Mouse (Mus musculus): ENCODE measurements around the gene Lrrc8c.

Lrrc8c gene

GRCm38 (mm10) chr5:105557346-105557745 lies 38.2 kb downstream of the Lrrc8c start:
- DNase-seq (ENCODE audit: low read depth), result no peak

GRCm38 (mm10) chr5:105557777-105558240 lies 38.6 kb downstream of the Lrrc8c start:
- DNase-seq (ENCODE audit: low read depth), result no peak

GRCm38 (mm10) chr5:105558517-105558916 lies 39.3 kb downstream of the Lrrc8c start:
- DNase-seq (ENCODE audit: low read depth), result no peak

GRCm38 (mm10) chr5:105561926-105562325 lies 42.7 kb downstream of the Lrrc8c start:
- DNase-seq (ENCODE audit: low read depth), result peak; percentile 19

GRCm38 (mm10) chr5:105564761-105565160 lies 45.6 kb downstream of the Lrrc8c start:
- no peak for DNase-seq (ENCODE audit: low read depth)

GRCm38 (mm10) chr5:105565824-105566223 lies 46.6 kb downstream of the Lrrc8c start:
- DNase-seq (ENCODE audit: low read depth), result no peak

GRCm38 (mm10) chr5:105566852-105567412 lies 47.7 kb downstream of the Lrrc8c start:
- no peak for DNase-seq (ENCODE audit: low read depth)

GRCm38 (mm10) chr5:105568043-105568747 lies 49.0 kb downstream of the Lrrc8c start:
- no peak for DNase-seq (ENCODE audit: low read depth)

GRCm38 (mm10) chr5:105569168-105569567 lies 50.0 kb downstream of the Lrrc8c start:
- DNase-seq (ENCODE audit: low read depth), result no peak

GRCm38 (mm10) chr5:105572160-105572692 lies 53.0 kb downstream of the Lrrc8c start:
- no peak for DNase-seq (ENCODE audit: low read depth)

- DNase-seq (ENCODE audit: low read depth), result peak; percentile 14
These were observed 53.7 kb downstream of the Lrrc8c start for GRCm38 (mm10) chr5:105572876-105573275.

GRCm38 (mm10) chr5:105574835-105575234 lies 55.6 kb downstream of the Lrrc8c start:
- DNase-seq (ENCODE audit: low read depth), result no peak

GRCm38 (mm10) chr5:105575839-105576238 lies 56.7 kb downstream of the Lrrc8c start:
- DNase-seq (ENCODE audit: low read depth), result no peak

- DNase-seq (ENCODE audit: low read depth), result no peak
These were observed 61.7 kb downstream of the Lrrc8c start for GRCm38 (mm10) chr5:105580909-105581308.

- peak; percentile 18 for DNase-seq (ENCODE audit: low read depth)
These were observed 66.7 kb downstream of the Lrrc8c start for GRCm38 (mm10) chr5:105585929-105586328.

GRCm38 (mm10) chr5:105586655-105587054 lies 67.5 kb downstream of the Lrrc8c start:
- peak; percentile 19 for DNase-seq (ENCODE audit: low read depth)

GRCm38 (mm10) chr5:105587471-105587870 lies 68.3 kb downstream of the Lrrc8c start:
- DNase-seq (ENCODE audit: low read depth), result no peak

GRCm38 (mm10) chr5:105588683-105589082 lies 69.5 kb downstream of the Lrrc8c start:
- no peak for DNase-seq (ENCODE audit: low read depth)

GRCm38 (mm10) chr5:105589119-105589518 lies 69.9 kb downstream of the Lrrc8c start:
- DNase-seq (ENCODE audit: low read depth), result no peak

GRCm38 (mm10) chr5:105592396-105592795 lies 73.2 kb downstream of the Lrrc8c start:
- no peak for DNase-seq (ENCODE audit: low read depth)

GRCm38 (mm10) chr5:105593630-105594029 lies 74.4 kb downstream of the Lrrc8c start:
- no peak for DNase-seq (ENCODE audit: low read depth)

GRCm38 (mm10) chr5:105598866-105599265 lies 79.7 kb downstream of the Lrrc8c start:
- DNase-seq (ENCODE audit: low read depth), result peak; percentile 26

- no peak for DNase-seq (ENCODE audit: low read depth)
These were observed 80.1 kb downstream of the Lrrc8c start for GRCm38 (mm10) chr5:105599315-105599714.
